Mouse (Mus musculus): ENCODE measurements at regions not wholly inside any gene's neighbourhood (a gene's known extent, or its start where the extent isn't known, plus 50 kb on each side); places are given as distances from the start of the nearest gene placed in this dataset.

- H3K4me3 ChIP-seq = no peak overlapping the region
These were observed 61.7 kb upstream of the Opcml start for GRCm38 (mm10) chr9:27728652-27729557.

GRCm38 (mm10) chr9:27729558-27729889 lies 61.1 kb upstream of the Opcml start:
- peaks cover 12% of the 10 kb centered on the region for H3K4me1 ChIP-seq
- H3K9me3 ChIP-seq = no peaks in the 10 kb centered on the region
- H3K4me3 ChIP-seq = no peak overlapping the region
- no peak overlapping the region for H3K27ac ChIP-seq (replicated peaks)
- no peak overlapping the region for H3K9ac ChIP-seq (replicated peaks)
- ATAC-seq (replicated peaks) = 0 out of 2 replicates have a peak, but pooled peaks have one; percentile 46
- 73% methylated on average over 1 of the region's 1 CpGs for WGBS
- no peaks in the 10 kb centered on the region for H3K27me3 ChIP-seq
- no peaks in the 10 kb centered on the region for H3K36me3 ChIP-seq
- H3K4me2 ChIP-seq (replicated peaks) = no peak overlapping the region

More at GRCm38 (mm10) chr9:27728652-27729557, 61.7 kb upstream of the Opcml start:
- peak overlapping the region; percentile 24 for H3K9ac ChIP-seq (replicated peaks)
- peaks cover 12% of the 10 kb centered on the region for H3K4me1 ChIP-seq
- H3K27me3 ChIP-seq = no peaks in the 10 kb centered on the region
- WGBS = 4% methylated on average over 13 of the region's 13 CpGs
- H3K9me3 ChIP-seq = no peaks in the 10 kb centered on the region
- ATAC-seq (replicated peaks) = peak; percentile 97
- peak overlapping the region; percentile 49 for H3K27ac ChIP-seq (replicated peaks)
- peak overlapping the region; percentile 40 for H3K4me2 ChIP-seq (replicated peaks)
- H3K36me3 ChIP-seq = no peaks in the 10 kb centered on the region

DNA sequence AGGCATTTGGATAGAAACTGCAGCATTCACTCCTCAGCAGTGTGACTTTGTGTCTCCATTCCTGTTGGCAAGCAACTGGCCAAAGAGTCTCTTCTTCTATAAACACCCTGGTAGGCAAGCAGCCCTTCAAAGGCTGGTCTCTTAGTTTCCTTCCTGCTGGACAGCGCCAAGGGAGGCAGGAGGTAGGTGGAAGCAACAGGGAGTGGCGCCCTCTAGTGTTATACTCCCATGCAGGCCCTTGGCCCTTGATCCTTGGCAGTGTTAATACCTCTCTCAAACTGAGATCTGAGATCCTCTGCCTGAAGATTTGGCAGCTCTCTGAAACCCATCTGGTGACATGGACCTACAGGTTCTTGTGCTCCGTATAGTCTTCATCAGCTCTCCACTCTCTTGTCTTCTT lies 51.3 kb upstream of the Opcml start:
- WGBS = 30% methylated on average over 3 of the region's 3 CpGs
- Histone ChIP-seq H3K27ac (replicated peaks) (no peak overlapping the region), H3K4me1 (no peaks in the 10 kb centered on the region), H3K9me3 (no peaks in the 10 kb centered on the region), H3K4me2 (replicated peaks) (no peak overlapping the region), H3K27me3 (no peaks in the 10 kb centered on the region), H3K4me3 (no peak overlapping the region), H3K36me3 (no peaks in the 10 kb centered on the region), H3K9ac (replicated peaks) (no peak overlapping the region)
- ATAC-seq (replicated peaks) = no peak
